Mouse (Mus musculus): ENCODE data around the gene Bcl2l14.

Gene Bcl2l14

GRCm38 (mm10) chr6:134390837-134391236 lies 5.3 kb upstream of the Bcl2l14 start:
- in situ Hi-C loops (cut with MboI; ENCODE audit: unreplicated experiment in 2 of 2) = loop anchor here (5.0 to 25.0 kb wide), 2 partner anchors 489 to 679 kb away; no protein-coding TSS in a partner anchor

GRCm38 (mm10) chr6:134402914-134403683 lies 7.0 kb downstream of the Bcl2l14 start:
- in situ Hi-C loops (cut with MboI; ENCODE audit: unreplicated experiment in 2 of 2) = no loop called here

GRCm38 (mm10) chr6:134403684-134404070 lies 7.6 kb downstream of the Bcl2l14 start:
- in situ Hi-C loops (cut with MboI; ENCODE audit: unreplicated experiment in 2 of 2) = no loop called here

GRCm38 (mm10) chr6:134407226-134407625 lies 11.1 kb downstream of the Bcl2l14 start:
- in situ Hi-C loops (cut with MboI; ENCODE audit: unreplicated experiment in 2 of 2) = no loop called here

- in situ Hi-C loops (cut with MboI; ENCODE audit: unreplicated experiment in 2 of 2) = no loop called here
Measured at GRCm38 (mm10) chr6:134413706-134414531, 17.8 kb downstream of the Bcl2l14 start.

GRCm38 (mm10) chr6:134414532-134414883 lies 18.4 kb downstream of the Bcl2l14 start:
- in situ Hi-C loops (cut with MboI; ENCODE audit: unreplicated experiment in 2 of 2) = no loop called here

GRCm38 (mm10) chr6:134416556-134417105 lies 20.5 kb downstream of the Bcl2l14 start:
- in situ Hi-C loops (cut with MboI; ENCODE audit: unreplicated experiment in 2 of 2) = no loop called here

- in situ Hi-C loops (cut with MboI; ENCODE audit: unreplicated experiment in 2 of 2) = no loop called here
Measured at GRCm38 (mm10) chr6:134417886-134418285, 21.8 kb downstream of the Bcl2l14 start.

- in situ Hi-C loops (cut with MboI; ENCODE audit: unreplicated experiment in 2 of 2) = loop anchor here in 1 of 2 experiments (5.0 kb wide), 1 partner anchor 197 kb away; no protein-coding TSS in a partner anchor
Measured at GRCm38 (mm10) chr6:134420375-134420774, 24.3 kb downstream of the Bcl2l14 start.

GRCm38 (mm10) chr6:134421921-134422320 lies 25.8 kb downstream of the Bcl2l14 start:
- in situ Hi-C loops (cut with MboI; ENCODE audit: unreplicated experiment in 2 of 2) = loop anchor here in 1 of 2 experiments (5.0 kb wide), 1 partner anchor 195 kb away; no protein-coding TSS in a partner anchor

GRCm38 (mm10) chr6:134425216-134425717 lies 29.1 kb downstream of the Bcl2l14 start:
- in situ Hi-C loops (cut with MboI; ENCODE audit: unreplicated experiment in 2 of 2) = loop anchor here in 1 of 2 experiments (5.0 to 25.0 kb wide), 2 partner anchors 192 to 712 kb away; no protein-coding TSS in a partner anchor

- in situ Hi-C loops (cut with MboI; ENCODE audit: unreplicated experiment in 2 of 2) = loop anchor here in 1 of 2 experiments (5.0 to 25.0 kb wide), 2 partner anchors 190 to 710 kb away; no protein-coding TSS in a partner anchor
Measured at GRCm38 (mm10) chr6:134427165-134427564, 31.0 kb downstream of the Bcl2l14 start.

- in situ Hi-C loops (cut with MboI; ENCODE audit: unreplicated experiment in 2 of 2) = loop anchor here in 1 of 2 experiments (5.0 to 25.0 kb wide), 2 partner anchors 189 to 709 kb away; no protein-coding TSS in a partner anchor
Measured at GRCm38 (mm10) chr6:134428455-134428854, 32.3 kb downstream of the Bcl2l14 start.

GRCm38 (mm10) chr6:134430161-134430799 lies 34.2 kb downstream of the Bcl2l14 start:
- in situ Hi-C loops (cut with MboI; ENCODE audit: unreplicated experiment in 2 of 2) = loop anchor here in 1 of 2 experiments (25.0 kb wide), 1 partner anchor 707 kb away; no protein-coding TSS in a partner anchor

- in situ Hi-C loops (cut with MboI; ENCODE audit: unreplicated experiment in 2 of 2) = loop anchor here in 1 of 2 experiments (25.0 kb wide), 1 partner anchor 706 kb away; no protein-coding TSS in a partner anchor
Measured at GRCm38 (mm10) chr6:134431583-134431982, 35.5 kb downstream of the Bcl2l14 start.

GRCm38 (mm10) chr6:134433281-134433680 lies 37.2 kb downstream of the Bcl2l14 start:
- in situ Hi-C loops (cut with MboI; ENCODE audit: unreplicated experiment in 2 of 2) = loop anchor here in 1 of 2 experiments (25.0 kb wide), 1 partner anchor 704 kb away; no protein-coding TSS in a partner anchor

GRCm38 (mm10) chr6:134434044-134434443 lies 37.9 kb downstream of the Bcl2l14 start:
- in situ Hi-C loops (cut with MboI; ENCODE audit: unreplicated experiment in 2 of 2) = loop anchor here in 1 of 2 experiments (25.0 kb wide), 1 partner anchor 703 kb away; no protein-coding TSS in a partner anchor

- in situ Hi-C loops (cut with MboI; ENCODE audit: unreplicated experiment in 2 of 2) = loop anchor here in 1 of 2 experiments (25.0 kb wide), 1 partner anchor 702 kb away; no protein-coding TSS in a partner anchor
Measured at GRCm38 (mm10) chr6:134434866-134435390, 38.8 kb downstream of the Bcl2l14 start.

GRCm38 (mm10) chr6:134436955-134437354 lies 40.8 kb downstream of the Bcl2l14 start:
- in situ Hi-C loops (cut with MboI; ENCODE audit: unreplicated experiment in 2 of 2) = loop anchor here in 1 of 2 experiments (25.0 kb wide), 1 partner anchor 700 kb away; no protein-coding TSS in a partner anchor

Measured in v-Abl transformed pro-B cells (cell line).